Mouse (Mus musculus): ENCODE results near the gene Ndufaf7. TPM values are rescaled to one million over a fixed set of nuclear protein-coding genes. Genes with fewer than 3 reads are reported as not detected.

Gene Ndufaf7
- polyA plus RNA-seq, 1 experiment from 2014 or later = 58.2 TPM

DNA sequence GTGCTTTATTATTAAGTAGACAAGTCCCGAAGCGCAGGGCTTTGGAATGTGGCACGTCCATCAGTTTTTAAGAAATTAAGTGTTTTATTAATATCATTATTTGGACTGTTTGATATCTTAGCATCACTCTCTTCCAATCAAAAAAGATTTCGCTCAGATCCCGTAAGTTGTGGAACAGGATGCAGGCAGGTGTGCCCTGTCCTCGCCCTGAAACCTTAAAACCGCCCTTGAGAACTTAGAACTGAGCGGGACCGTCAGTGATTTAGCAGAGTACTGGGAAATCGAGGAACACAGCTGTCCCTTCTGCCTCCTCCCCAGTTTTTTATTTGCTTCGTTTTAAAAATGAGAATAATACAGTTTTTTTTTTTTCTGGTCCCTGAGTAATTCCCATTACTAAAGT lies 20.0 kb upstream of the Ndufaf7 start:
- H3K9me3 ChIP-seq = no peaks in the 10 kb centered on the region
- H3K4me1 ChIP-seq (replicated peaks) = peaks cover 19% of the 10 kb centered on the region
- peaks cover 40% of the 10 kb centered on the region for H3K36me3 ChIP-seq
- 6% methylated on average over 11 of the region's 11 CpGs for WGBS
- peak overlapping the region; percentile 73 for H3K4me3 ChIP-seq
- H3K27ac ChIP-seq = peak overlapping the region; percentile 92
- no peaks in the 10 kb centered on the region for H3K27me3 ChIP-seq (ENCODE audit: insufficient read depth, poor library complexity, severe bottlenecking)
- no peak for DNase-seq (ENCODE audit: low spot score)

DNA sequence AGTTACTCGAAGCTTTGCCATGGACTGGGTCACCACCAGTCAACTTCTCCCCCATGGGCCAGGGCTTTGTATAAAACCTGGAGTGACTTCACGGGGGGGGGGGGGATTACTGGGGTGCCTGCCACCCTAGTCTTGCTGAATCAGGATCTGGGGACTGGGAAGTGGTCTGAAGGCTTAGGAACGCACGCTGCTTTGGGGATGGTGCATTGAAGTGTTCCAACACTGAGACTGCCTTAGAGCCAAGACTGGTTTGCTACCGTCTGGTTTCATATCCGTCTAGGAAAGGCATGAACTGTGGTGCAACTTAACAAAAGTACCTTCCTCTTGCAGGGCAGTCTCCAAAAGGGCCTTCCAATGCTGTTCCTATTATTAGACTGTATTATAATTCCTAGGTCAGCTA lies 19.2 kb upstream of the Ndufaf7 start:
- Histone ChIP-seq H3K36me3 (peaks cover 48% of the 10 kb centered on the region), H3K27me3 (ENCODE audit: insufficient read depth, poor library complexity, severe bottlenecking) (no peaks in the 10 kb centered on the region), H3K27ac (no peak overlapping the region), H3K4me3 (peak overlapping the region; percentile 73), H3K9me3 (no peaks in the 10 kb centered on the region), H3K4me1 (replicated peaks) (peaks cover 18% of the 10 kb centered on the region)
- no peak for DNase-seq (ENCODE audit: low spot score)
- 47% methylated on average over 6 of the region's 6 CpGs for WGBS

GRCm38 (mm10) chr17:78935857-78936256 lies 1.1 kb upstream of the Ndufaf7 start:
- 83% methylated on average over 2 of the region's 2 CpGs for WGBS
- H3K27me3 ChIP-seq (ENCODE audit: insufficient read depth, poor library complexity, severe bottlenecking) = no peaks in the 10 kb centered on the region
- DNase-seq (ENCODE audit: low spot score) = no peak
- peak overlapping the region; percentile 90 for H3K4me3 ChIP-seq
- no peaks in the 10 kb centered on the region for H3K9me3 ChIP-seq
- H3K36me3 ChIP-seq = peaks cover 57% of the 10 kb centered on the region
- H3K27ac ChIP-seq = no peak overlapping the region
- peaks cover 25% of the 10 kb centered on the region for H3K4me1 ChIP-seq (replicated peaks)

DNA sequence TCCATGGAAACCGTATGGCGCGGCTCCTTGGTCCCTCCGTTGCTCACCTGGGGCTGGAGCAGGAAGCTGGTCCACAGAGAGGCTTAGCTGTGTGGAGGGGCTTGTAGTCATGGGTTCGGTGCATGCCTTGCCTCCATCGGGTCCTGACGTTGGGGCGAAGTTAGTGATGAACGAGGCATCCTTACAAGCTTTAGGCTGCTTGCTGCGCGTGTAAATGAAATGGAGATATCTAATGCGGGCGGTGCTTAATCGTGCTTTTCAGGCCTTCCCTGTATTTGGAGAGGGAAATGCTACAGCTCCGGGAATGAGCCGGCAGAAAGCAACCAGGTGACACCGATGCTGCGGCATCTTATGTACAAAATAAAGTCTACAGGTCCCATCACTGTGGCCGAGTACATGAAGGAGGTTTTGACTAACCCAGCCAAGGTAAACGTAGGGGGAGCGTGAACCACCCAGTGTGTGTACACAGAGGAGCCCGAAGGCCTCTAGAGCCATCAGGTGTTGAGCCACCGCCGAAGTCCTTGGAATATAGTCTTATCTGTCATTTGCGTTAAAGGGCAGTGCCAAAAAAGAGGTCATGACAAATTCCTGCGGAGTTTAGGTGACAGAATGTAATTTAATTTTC lies 405 bp downstream of the Ndufaf7 start:
- 10% methylated on average over 26 of the region's 26 CpGs for WGBS
- no peaks in the 10 kb centered on the region for H3K9me3 ChIP-seq
- peak overlapping the region; percentile 85 for H3K27ac ChIP-seq
- peak overlapping the region; percentile 90 for H3K4me3 ChIP-seq
- peaks cover 54% of the 10 kb centered on the region for H3K36me3 ChIP-seq
- no peaks in the 10 kb centered on the region for H3K27me3 ChIP-seq (ENCODE audit: insufficient read depth, poor library complexity, severe bottlenecking)
- peaks cover 25% of the 10 kb centered on the region for H3K4me1 ChIP-seq (replicated peaks)
- DNase-seq (ENCODE audit: low spot score) = no peak

- WGBS = 94% methylated on average over 4 of the region's 4 CpGs
- peaks cover 49% of the 10 kb centered on the region for H3K36me3 ChIP-seq
- H3K27me3 ChIP-seq (ENCODE audit: insufficient read depth, poor library complexity, severe bottlenecking) = no peaks in the 10 kb centered on the region
- no peak overlapping the region for H3K4me3 ChIP-seq
- H3K4me1 ChIP-seq (replicated peaks) = peaks cover 17% of the 10 kb centered on the region
- no peak for DNase-seq (ENCODE audit: low spot score)
- no peaks in the 10 kb centered on the region for H3K9me3 ChIP-seq
- no peak overlapping the region for H3K27ac ChIP-seq
Measured at GRCm38 (mm10) chr17:78938927-78939326, 2.0 kb downstream of the Ndufaf7 start.

DNA sequence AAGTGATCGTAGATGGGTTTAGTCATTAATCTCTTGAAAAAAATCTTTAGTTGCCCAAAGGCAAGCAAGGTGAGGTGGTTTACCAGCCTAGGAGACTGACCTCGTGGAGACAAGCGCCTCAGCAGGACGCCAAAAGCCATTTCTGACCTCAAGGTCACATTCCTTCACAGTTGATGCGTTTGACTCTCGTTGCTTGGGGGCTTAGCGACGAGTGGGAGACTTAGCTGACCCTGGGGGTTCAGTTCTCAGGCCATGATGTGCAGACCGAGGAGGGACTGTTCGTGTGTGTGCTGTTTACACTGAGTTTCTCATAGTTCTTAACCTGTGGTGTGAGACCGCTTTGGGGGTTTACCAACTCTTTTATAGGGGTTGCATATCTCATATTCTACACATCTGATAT lies 5.6 kb downstream of the Ndufaf7 start:
- WGBS = 49% methylated on average over 11 of the region's 11 CpGs
- Histone ChIP-seq H3K27ac (no peak overlapping the region), H3K4me3 (no peak overlapping the region), H3K27me3 (ENCODE audit: insufficient read depth, poor library complexity, severe bottlenecking) (no peaks in the 10 kb centered on the region), H3K4me1 (replicated peaks) (peaks cover 3% of the 10 kb centered on the region), H3K36me3 (peaks cover 65% of the 10 kb centered on the region), H3K9me3 (no peaks in the 10 kb centered on the region)
- DNase-seq (ENCODE audit: low spot score) = no peak

- peaks cover 99% of the 10 kb centered on the region for H3K36me3 ChIP-seq
- no peak overlapping the region for H3K27ac ChIP-seq
- no peaks in the 10 kb centered on the region for H3K9me3 ChIP-seq
- H3K4me1 ChIP-seq (replicated peaks) = no peaks in the 10 kb centered on the region
- H3K4me3 ChIP-seq = no peak overlapping the region
- no peak for DNase-seq (ENCODE audit: low spot score)
- no peaks in the 10 kb centered on the region for H3K27me3 ChIP-seq (ENCODE audit: insufficient read depth, poor library complexity, severe bottlenecking)
- 95% methylated on average over 5 of the region's 5 CpGs for WGBS
Measured at GRCm38 (mm10) chr17:78951225-78951624, 14.3 kb downstream of the Ndufaf7 start.

GRCm38 (mm10) chr17:78952070-78952469 lies 15.1 kb downstream of the Ndufaf7 start:
- no peaks in the 10 kb centered on the region for H3K4me1 ChIP-seq (replicated peaks)
- no peaks in the 10 kb centered on the region for H3K9me3 ChIP-seq
- H3K27ac ChIP-seq = no peak overlapping the region
- H3K27me3 ChIP-seq (ENCODE audit: insufficient read depth, poor library complexity, severe bottlenecking) = no peaks in the 10 kb centered on the region
- H3K36me3 ChIP-seq = peaks cover 99% of the 10 kb centered on the region
- WGBS = 90% methylated on average over 5 of the region's 5 CpGs
- H3K4me3 ChIP-seq = no peak overlapping the region
- no peak for DNase-seq (ENCODE audit: low spot score)

GRCm38 (mm10) chr17:78953240-78953639 lies 16.3 kb downstream of the Ndufaf7 start:
- Histone ChIP-seq H3K27ac (no peak overlapping the region), H3K36me3 (peaks cover 96% of the 10 kb centered on the region), H3K4me3 (no peak overlapping the region), H3K27me3 (ENCODE audit: insufficient read depth, poor library complexity, severe bottlenecking) (no peaks in the 10 kb centered on the region), H3K4me1 (replicated peaks) (no peaks in the 10 kb centered on the region), H3K9me3 (no peaks in the 10 kb centered on the region)
- 88% methylated on average over 8 of the region's 8 CpGs for WGBS
- DNase-seq (ENCODE audit: low spot score) = no peak

- no peak for DNase-seq (ENCODE audit: low spot score)
- peaks cover 92% of the 10 kb centered on the region for H3K36me3 ChIP-seq
- no peaks in the 10 kb centered on the region for H3K4me1 ChIP-seq (replicated peaks)
- 86% methylated on average over 6 of the region's 6 CpGs for WGBS
- no peaks in the 10 kb centered on the region for H3K9me3 ChIP-seq
- no peaks in the 10 kb centered on the region for H3K27me3 ChIP-seq (ENCODE audit: insufficient read depth, poor library complexity, severe bottlenecking)
- no peak overlapping the region for H3K27ac ChIP-seq
- no peak overlapping the region for H3K4me3 ChIP-seq
Measured at GRCm38 (mm10) chr17:78959473-78959872, 22.5 kb downstream of the Ndufaf7 start.

GRCm38 (mm10) chr17:78964387-78964786 lies 27.5 kb downstream of the Ndufaf7 start:
- 87% methylated on average over 1 of the region's 1 CpGs for WGBS
- H3K4me1 ChIP-seq (replicated peaks) = no peaks in the 10 kb centered on the region
- H3K36me3 ChIP-seq = peaks cover 85% of the 10 kb centered on the region
- no peak overlapping the region for H3K27ac ChIP-seq
- H3K9me3 ChIP-seq = no peaks in the 10 kb centered on the region
- H3K27me3 ChIP-seq (ENCODE audit: insufficient read depth, poor library complexity, severe bottlenecking) = no peaks in the 10 kb centered on the region
- no peak overlapping the region for H3K4me3 ChIP-seq
- no peak for DNase-seq (ENCODE audit: low spot score)

GRCm38 (mm10) chr17:78966092-78966883 lies 29.4 kb downstream of the Ndufaf7 start:
- Histone ChIP-seq H3K27me3 (ENCODE audit: insufficient read depth, poor library complexity, severe bottlenecking) (no peaks in the 10 kb centered on the region), H3K36me3 (peaks cover 78% of the 10 kb centered on the region), H3K9me3 (no peaks in the 10 kb centered on the region), H3K4me1 (replicated peaks) (no peaks in the 10 kb centered on the region), H3K4me3 (no peak overlapping the region), H3K27ac (no peak overlapping the region)
- DNase-seq (ENCODE audit: low spot score) = no peak
- 94% methylated on average over 11 of the region's 11 CpGs for WGBS

DNA sequence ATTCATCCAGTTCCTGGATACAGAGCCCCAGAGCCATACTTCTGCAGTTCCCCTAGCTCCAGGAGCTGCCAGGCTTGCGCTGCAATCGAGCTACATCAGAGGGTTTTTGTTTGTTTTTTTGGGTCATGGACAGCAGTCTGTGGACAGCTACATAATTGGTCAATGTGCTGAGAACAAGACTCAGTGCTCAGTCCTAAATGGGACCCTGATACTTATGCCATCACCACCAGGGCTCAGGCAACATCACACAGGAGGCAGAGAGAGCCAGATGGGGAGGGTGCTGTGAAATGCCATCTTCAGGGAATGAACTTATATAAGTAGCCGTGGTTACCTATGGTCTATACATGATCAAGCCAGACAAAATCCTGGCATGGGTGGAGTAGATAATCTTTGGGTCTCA lies 31.6 kb downstream of the Ndufaf7 start:
- Histone ChIP-seq H3K36me3 (peaks cover 81% of the 10 kb centered on the region), H3K4me3 (no peak overlapping the region), H3K27me3 (ENCODE audit: insufficient read depth, poor library complexity, severe bottlenecking) (no peaks in the 10 kb centered on the region), H3K4me1 (replicated peaks) (no peaks in the 10 kb centered on the region), H3K27ac (no peak overlapping the region), H3K9me3 (no peaks in the 10 kb centered on the region)
- DNase-seq (ENCODE audit: low spot score) = no peak
- 85% methylated on average over 3 of the region's 3 CpGs for WGBS
